Mouse (Mus musculus) MEL (cell line): ENCODE data around the gene Klre1. TPM values are rescaled to one million over a fixed set of nuclear protein-coding genes. Genes with fewer than 3 reads are reported as not detected.
A peak's percentile ranks its signal among the peaks of the same experiment; 100 is the strongest.

Experiments
- DNase-seq: peaks from one replicate; pipeline ENCODE4 v3.0.0; 2011; ENCODE audit warnings: low read depth, low spot score
- H3K27ac ChIP-seq: 2 replicates; pipeline ENCODE4 v1.5.1; 2012; ENCODE audit warnings: low read depth, mild to moderate bottlenecking, control low read depth, low read length, moderate library complexity; ENCODE audit not compliant: control insufficient read depth
- H3K27me3 ChIP-seq, 2 experiments: fragments of 150-350 bp in 1 of 2; sonication (generic) in 1 of 2; 2 replicates each; pipeline ENCODE4 v1.6.1; 2012; ENCODE audit warnings: low read length in 2 of 2, mild to moderate bottlenecking in 2 of 2, improper control_type of control experiment in 1 of 2, moderate library complexity in 1 of 2; ENCODE audit not compliant: insufficient read depth in 2 of 2, control insufficient read depth in 1 of 2
- H3K36me3 ChIP-seq, 2 experiments: 2 replicates each; pipeline ENCODE4 v1.6.1; 2012 to 2014; ENCODE audit warnings: low read length in 2 of 2, improper control_type of control experiment in 1 of 2, inconsistent platforms in 1 of 2, mild to moderate bottlenecking in 1 of 2; ENCODE audit not compliant: insufficient read depth in 2 of 2, control insufficient read depth in 1 of 2
- H3K4me1 ChIP-seq, 2 experiments: fragments of 150-350 bp in 1 of 2; sonication (generic) in 1 of 2; 2 replicates each; pipeline ENCODE4 v1.6.1; 2012; ENCODE audit warnings: low read length in 2 of 2, improper control_type of control experiment in 1 of 2, mild to moderate bottlenecking in 1 of 2; ENCODE audit not compliant: insufficient read depth in 2 of 2, control insufficient read depth in 1 of 2
- H3K4me3 ChIP-seq, 2 experiments: fragments of 150-350 bp in 1 of 2; sonication (generic) in 1 of 2; 2 replicates each; pipeline ENCODE4 v1.5.1; 2012; ENCODE audit warnings: low read depth in 2 of 2, low read length in 2 of 2, mild to moderate bottlenecking in 2 of 2, moderate library complexity in 2 of 2, control low read depth in 1 of 2, improper control_type of control experiment in 1 of 2; ENCODE audit not compliant: control insufficient read depth in 1 of 2, insufficient read depth in 1 of 2
- H3K79me2 ChIP-seq: 2 replicates; pipeline ENCODE4 v1.6.1; 2012; ENCODE audit warnings: mild to moderate bottlenecking, low read length, moderate library complexity; ENCODE audit not compliant: control insufficient read depth, poor library complexity, insufficient read depth
- H3K9ac ChIP-seq: 2 replicates; pipeline ENCODE4 v1.6.1; 2012; ENCODE audit warnings: low read depth, mild to moderate bottlenecking, control low read depth, low read length, moderate library complexity; ENCODE audit not compliant: control insufficient read depth, poor library complexity, severe bottlenecking
- H3K9me3 ChIP-seq: fragments of 150-350 bp; sonication (generic); replicated peaks from 2 replicates; pipeline ENCODE4 v1.6.1; 2012; ENCODE audit warnings: mild to moderate bottlenecking, low read length, improper control_type of control experiment, moderate library complexity; ENCODE audit not compliant: insufficient read depth
- BHLHE40 ChIP-seq: IDR thresholded peaks from 2 replicates; pipeline ENCODE4 v1.6.1; 2012; ENCODE audit warnings: low read depth, mild to moderate bottlenecking, inconsistent platforms, low read length, improper control_type of control experiment, borderline replicate concordance
- CHD1 ChIP-seq: IDR thresholded peaks from 2 replicates; pipeline ENCODE4 v1.6.1; 2012; ENCODE audit warnings: low read depth, mild to moderate bottlenecking, inconsistent platforms, low read length, improper control_type of control experiment
- CHD2 ChIP-seq: IDR thresholded peaks from 2 replicates; pipeline ENCODE4 v1.6.1; 2011; ENCODE audit warnings: low read length, improper control_type of control experiment
- CTCF ChIP-seq, 3 experiments: IDR thresholded peaks in 2 of 3; conservative IDR thresholded peaks in 1 of 3; 2 replicates each; pipeline ENCODE4 v1.5.1; 2011 to 2012; ENCODE audit warnings: low read length in 3 of 3, low read depth in 2 of 3, mild to moderate bottlenecking in 2 of 3, improper control_type of control experiment in 1 of 3, inconsistent platforms in 1 of 3, mixed read lengths in 1 of 3, moderate library complexity in 1 of 3; ENCODE audit not compliant: control insufficient read depth in 1 of 3, insufficient read depth in 1 of 3, poor library complexity in 1 of 3, severe bottlenecking in 1 of 3
- E2F4 ChIP-seq: IDR thresholded peaks from 2 replicates; pipeline ENCODE4 v1.6.1; 2011; ENCODE audit warnings: low read depth, low read length, improper control_type of control experiment, borderline replicate concordance
- EP300 ChIP-seq, 2 experiments: IDR thresholded peaks; 2 replicates each; pipeline ENCODE4 v1.6.1; 2011; ENCODE audit warnings: improper control_type of control experiment in 2 of 2, low read length in 2 of 2, low read depth in 1 of 2, mild to moderate bottlenecking in 1 of 2
- ETS1 ChIP-seq: IDR thresholded peaks from 2 replicates; pipeline ENCODE4 v1.6.1; 2012; ENCODE audit warnings: low read depth, mild to moderate bottlenecking, inconsistent platforms, low read length, improper control_type of control experiment, moderate library complexity
- GATA1 ChIP-seq: IDR thresholded peaks from 2 replicates; pipeline ENCODE4 v1.6.1; 2011; ENCODE audit warnings: low read depth, low read length, improper control_type of control experiment
- HCFC1 ChIP-seq: IDR thresholded peaks from 2 replicates; pipeline ENCODE4 v1.6.1; 2012; ENCODE audit warnings: low read depth, mild to moderate bottlenecking, inconsistent platforms, low read length, improper control_type of control experiment, moderate library complexity
- JUND ChIP-seq: IDR thresholded peaks from 2 replicates; pipeline ENCODE4 v1.6.1; 2011; ENCODE audit warnings: low read depth, mild to moderate bottlenecking, improper control_type of control experiment, low read length
- MAFK ChIP-seq: IDR thresholded peaks from 2 replicates; pipeline ENCODE4 v1.6.1; 2011; ENCODE audit warnings: low read depth, mild to moderate bottlenecking, low read length, improper control_type of control experiment, borderline replicate concordance
- MAX ChIP-seq: IDR thresholded peaks from 2 replicates; pipeline ENCODE4 v1.6.1; 2011; ENCODE audit warnings: low read length, improper control_type of control experiment
- MAZ ChIP-seq: IDR thresholded peaks from 2 replicates; pipeline ENCODE4 v1.6.1; 2012; ENCODE audit warnings: low read depth, mild to moderate bottlenecking, inconsistent platforms, low read length, improper control_type of control experiment
- MEF2A ChIP-seq: IDR thresholded peaks from 2 replicates; pipeline ENCODE4 v1.6.1; 2014; ENCODE audit warnings: low read depth, mild to moderate bottlenecking, inconsistent platforms, low read length, improper control_type of control experiment; ENCODE audit not compliant: poor library complexity, insufficient replicate concordance, severe bottlenecking; ENCODE audit errors: extremely low read depth
- MXI1 ChIP-seq: IDR thresholded peaks from 2 replicates; pipeline ENCODE4 v1.6.1; 2011; ENCODE audit warnings: mild to moderate bottlenecking, low read depth, low read length, improper control_type of control experiment
- MYB ChIP-seq: IDR thresholded peaks from 2 replicates; pipeline ENCODE4 v1.6.1; 2011; ENCODE audit warnings: mild to moderate bottlenecking, low read depth, low read length, improper control_type of control experiment
- MYC ChIP-seq: IDR thresholded peaks from 2 replicates; pipeline ENCODE4 v1.6.1; 2011; ENCODE audit warnings: low read depth, mild to moderate bottlenecking, low read length, improper control_type of control experiment, moderate library complexity
- NELFE ChIP-seq: IDR thresholded peaks from 2 replicates; pipeline ENCODE4 v1.6.1; 2011; ENCODE audit warnings: low read depth, low read length, improper control_type of control experiment
- NRF1 ChIP-seq: IDR thresholded peaks from 2 replicates; pipeline ENCODE4 v1.6.1; 2014; ENCODE audit warnings: low read depth, mild to moderate bottlenecking, inconsistent platforms, low read length, improper control_type of control experiment, moderate library complexity; ENCODE audit not compliant: poor library complexity, insufficient read depth, severe bottlenecking
- POLR2A ChIP-seq, 2 experiments: IDR thresholded peaks; 2 replicates each; pipeline ENCODE4 v1.6.1; 2011 to 2012; ENCODE audit warnings: low read length in 2 of 2, mild to moderate bottlenecking in 2 of 2, control low read depth in 1 of 2, improper control_type of control experiment in 1 of 2, low read depth in 1 of 2, moderate library complexity in 1 of 2; ENCODE audit not compliant: control insufficient read depth in 1 of 2, insufficient read depth in 1 of 2, poor library complexity in 1 of 2
- POLR2AphosphoS2 ChIP-seq: IDR thresholded peaks from 2 replicates; pipeline ENCODE4 v1.6.1; 2011; ENCODE audit warnings: low read length, improper control_type of control experiment
- POLR2AphosphoS5 ChIP-seq: IDR thresholded peaks from 2 replicates; pipeline ENCODE4 v1.6.1; 2012; ENCODE audit warnings: low read depth, borderline replicate concordance, mild to moderate bottlenecking, inconsistent platforms, low read length, moderate library complexity, mixed read lengths
- RAD21 ChIP-seq: IDR thresholded peaks from 2 replicates; pipeline ENCODE4 v1.6.1; 2011; ENCODE audit warnings: mild to moderate bottlenecking, low read depth, low read length, improper control_type of control experiment
- SIN3A ChIP-seq: IDR thresholded peaks from 2 replicates; pipeline ENCODE4 v1.6.1; 2012; ENCODE audit warnings: low read length, improper control_type of control experiment, inconsistent platforms
- SMC3 ChIP-seq: IDR thresholded peaks from 2 replicates; pipeline ENCODE4 v1.6.1; 2011; ENCODE audit warnings: low read depth, low read length, improper control_type of control experiment
- TAL1 ChIP-seq: IDR thresholded peaks from 2 replicates; pipeline ENCODE4 v1.6.1; 2012; ENCODE audit warnings: mild to moderate bottlenecking, inconsistent platforms, low read length, moderate library complexity, mixed read lengths
- TBP ChIP-seq: IDR thresholded peaks from 2 replicates; pipeline ENCODE4 v1.8.0; 2011; ENCODE audit warnings: low read depth, low read length, improper control_type of control experiment
- USF1 ChIP-seq: IDR thresholded peaks from 2 replicates; pipeline ENCODE4 v1.6.1; 2014; ENCODE audit warnings: low read depth, mild to moderate bottlenecking, inconsistent platforms, low read length, improper control_type of control experiment, moderate library complexity
- USF2 ChIP-seq, 2 experiments: IDR thresholded peaks; 2 replicates each; pipeline ENCODE4 v1.6.1; 2011 to 2012; ENCODE audit warnings: improper control_type of control experiment in 2 of 2, low read length in 2 of 2, borderline replicate concordance in 1 of 2, inconsistent platforms in 1 of 2, low read depth in 1 of 2, mild to moderate bottlenecking in 1 of 2; ENCODE audit not compliant: insufficient read depth in 1 of 2
- ZC3H11A ChIP-seq: IDR thresholded peaks from 2 replicates; pipeline ENCODE4 v1.6.1; 2012; ENCODE audit warnings: low read depth, mild to moderate bottlenecking, inconsistent platforms, low read length, improper control_type of control experiment
- ZKSCAN1 ChIP-seq: IDR thresholded peaks from 2 replicates; pipeline ENCODE4 v1.6.1; 2012; ENCODE audit warnings: low read depth, mild to moderate bottlenecking, inconsistent platforms, low read length, improper control_type of control experiment, moderate library complexity
- polyA plus RNA-seq, 2 experiments: library from polyadenylated mRNA; stranded (reverse) in 1 of 2; unstranded in 1 of 2; fragments of >175 nt in 1 of 2; fragments of >200 nt in 1 of 2; gene quantifications; 2 replicates each; pipeline versions ENCODE4 v1.2.1 to v1.2.4; 2012; ENCODE audit warnings: low replicate concordance in 2 of 2, low read depth in 1 of 2; ENCODE audit not compliant: insufficient read length in 2 of 2, insufficient read depth in 1 of 2, missing spikeins in 1 of 2
- total RNA-seq: library from RNA; depleted of rRNA; stranded (reverse); fragments of 300-350 nt; gene quantifications from 2 replicates; pipeline ENCODE4 v1.2.3, GENCODE M21; 2012

Gene Klre1
- total and polyA plus RNA-seq, 3 experiments, result not detected

- no peak overlapping the region for H3K27ac ChIP-seq
- TF ChIP-seq ZKSCAN1 (no peak), MAZ (no peak), POLR2AphosphoS5 (no peak), MEF2A (no peak), CHD1 (no peak), NRF1 (no peak), RAD21 (peak; percentile 53), MYC (peak; percentile 69), MYB (no peak), TAL1 (no peak), ETS1 (no peak), SIN3A (no peak), GATA1 (no peak), POLR2AphosphoS2 (peak; percentile 38), TBP (no peak), SMC3 (peak; percentile 72), CTCF (IDR thresholded peaks at IDR 0.05 in 2 of 3, conservative IDR thresholded peaks at IDR 0.05 in 1 of 3; ENCODE audit: control insufficient read depth in 1 of 3, insufficient read depth in 1 of 3, low read depth in 2 of 3, low read length in 3 of 3, poor library complexity in 1 of 3, severe bottlenecking in 1 of 3) (peak; percentile 63 to 97 (median 80)), HCFC1 (no peak), MXI1 (no peak), POLR2A (IDR thresholded peaks at IDR 0.05; ENCODE audit: control insufficient read depth in 1 of 2, insufficient read depth in 1 of 2, low read depth in 1 of 2, low read length in 2 of 2, poor library complexity in 1 of 2) (no peak; a peak in 1 of 4 replicates), USF1 (peak; percentile 46; the same call in 1 of the 2 replicates), CHD2 (no peak), MAX (no peak; the same call in 1 of the 2 replicates), BHLHE40 (no peak), USF2 (IDR thresholded peaks at IDR 0.05; ENCODE audit: borderline replicate concordance in 1 of 2, insufficient read depth in 1 of 2, low read depth in 1 of 2, low read length in 2 of 2) (no peak), NELFE (no peak), MAFK (no peak), JUND (no peak), E2F4 (no peak), ZC3H11A (0 out of 2 replicates have a peak, but pooled peaks have one; percentile 13), EP300 (IDR thresholded peaks at IDR 0.05; ENCODE audit: low read depth in 1 of 2, low read length in 2 of 2) (no peak)
- TF ChIP-seq, all 39 proteins: peak for 7
- no peaks in the 10 kb centered on the region for H3K27me3 ChIP-seq
- H3K36me3 ChIP-seq, result peaks cover 0 to 10% of the 10 kb centered on the region in 2 experiments; a peak in 3 of 4 replicates
- peak; percentile 78 for DNase-seq
- no peaks in the 10 kb centered on the region for H3K9me3 ChIP-seq
- H3K4me1 ChIP-seq, result peaks cover 0 to 2% of the 10 kb centered on the region in 2 experiments; a peak in 1 of 4 replicates
- H3K4me3 ChIP-seq, result no peak overlapping the region
- no peak overlapping the region for H3K9ac ChIP-seq
- no peaks in the 10 kb centered on the region for H3K79me2 ChIP-seq
These were observed 33.7 kb upstream of the Klre1 start for GRCm38 (mm10) chr6:129543709-129544606.
